Mouse (Mus musculus) cerebellum, adult 8-10 months (tissue): ENCODE measurements around the gene Bcas3.

Experiments used
- DNase-seq: peaks from one replicate; pipeline ENCODE4 v3.0.0; 2022

The Bcas3 gene

GRCm38 (mm10) chr11:85760486-85761141 is 407.6 kb downstream of the Bcas3 start:
- no peak for DNase-seq

GRCm38 (mm10) chr11:85761170-85761569 is 408.2 kb downstream of the Bcas3 start:
- DNase-seq: no peak

GRCm38 (mm10) chr11:85763655-85764054 is 410.7 kb downstream of the Bcas3 start:
- no peak for DNase-seq

GRCm38 (mm10) chr11:85766106-85766723 is 413.2 kb downstream of the Bcas3 start:
- no peak for DNase-seq

GRCm38 (mm10) chr11:85766811-85767210 is 413.8 kb downstream of the Bcas3 start:
- DNase-seq: no peak

- DNase-seq: no peak
These were observed 416.8 kb downstream of the Bcas3 start for GRCm38 (mm10) chr11:85769740-85770139.

- DNase-seq: no peak
These were observed 420.4 kb downstream of the Bcas3 start for GRCm38 (mm10) chr11:85773391-85773790.

GRCm38 (mm10) chr11:85774707-85775106 is 421.7 kb downstream of the Bcas3 start:
- DNase-seq: no peak

- DNase-seq: no peak
These were observed 422.5 kb downstream of the Bcas3 start for GRCm38 (mm10) chr11:85775492-85775891.

- DNase-seq: no peak
These were observed 423.9 kb downstream of the Bcas3 start for GRCm38 (mm10) chr11:85776861-85777360.

- DNase-seq: no peak
These were observed 425.0 kb downstream of the Bcas3 start for GRCm38 (mm10) chr11:85777950-85778349.

GRCm38 (mm10) chr11:85780303-85780702 is 427.3 kb downstream of the Bcas3 start:
- no peak for DNase-seq

- no peak for DNase-seq
These were observed 433.2 kb downstream of the Bcas3 start for GRCm38 (mm10) chr11:85786113-85786718.

GRCm38 (mm10) chr11:85789750-85790149 is 436.8 kb downstream of the Bcas3 start:
- DNase-seq: no peak

- DNase-seq: no peak
These were observed 437.3 kb downstream of the Bcas3 start for GRCm38 (mm10) chr11:85790267-85790666.

- no peak for DNase-seq
These were observed 438.2 kb downstream of the Bcas3 start for GRCm38 (mm10) chr11:85791212-85791611.

GRCm38 (mm10) chr11:85792534-85793215 is 439.7 kb downstream of the Bcas3 start:
- no peak for DNase-seq

GRCm38 (mm10) chr11:85799456-85799855 is 446.5 kb downstream of the Bcas3 start:
- no peak for DNase-seq

- no peak for DNase-seq
These were observed 446.9 kb downstream of the Bcas3 start for GRCm38 (mm10) chr11:85799856-85800255.

- DNase-seq: no peak
These were observed 447.4 kb downstream of the Bcas3 start for GRCm38 (mm10) chr11:85800380-85800779.

GRCm38 (mm10) chr11:85804048-85804447 is 451.1 kb downstream of the Bcas3 start:
- DNase-seq: no peak

GRCm38 (mm10) chr11:85805779-85806178 is 452.8 kb downstream of the Bcas3 start:
- DNase-seq: no peak

GRCm38 (mm10) chr11:85807353-85807752 is 454.4 kb downstream of the Bcas3 start:
- no peak for DNase-seq

GRCm38 (mm10) chr11:85811229-85811628 is 458.3 kb downstream of the Bcas3 start:
- no peak for DNase-seq
